Comparison of ENCODE assay signal across 16 mouse cellular contexts in the genomic region with DNA sequence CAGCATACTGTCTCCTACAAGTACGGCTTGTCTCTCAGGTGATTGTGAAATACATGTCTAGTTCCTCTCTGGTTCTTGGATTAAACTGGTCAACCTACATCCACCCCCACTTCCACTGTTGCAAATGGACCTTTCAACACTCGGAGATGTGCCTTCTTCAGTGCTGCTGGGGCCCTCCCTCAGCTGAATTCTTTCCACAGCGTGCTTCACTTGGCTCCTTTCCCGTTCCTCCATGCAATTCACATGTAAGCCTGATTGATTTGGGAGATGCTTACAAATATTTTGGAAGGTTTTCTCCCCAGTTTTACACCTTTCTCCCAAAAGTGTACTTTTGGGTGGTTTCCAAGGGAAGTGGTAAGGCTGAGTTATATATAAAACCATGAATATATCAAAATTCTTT.
"Had no signal": no experiment of that assay in that cellular context is flagged by ENCODE, and none has a peak within 500 bp of the region (broad histone marks: within the 10 kb centered on the region; RNA-seq: fewer than 3 reads in every experiment).

No protein-coding gene starts in this region.

- H3K4me3 ChIP-seq: kidney, embryonic 15.5 days; limb, embryonic 12.5 days; limb, embryonic 15.5 days; lung, embryonic 15.5 days; megakaryocyte, embryonic 14.5 days; midbrain, embryonic 10.5 days; midbrain, embryonic 13.5 days had no signal

- H3K4me1 ChIP-seq: kidney, embryonic 15.5 days; limb, embryonic 12.5 days; limb, embryonic 15.5 days; lung, embryonic 15.5 days; megakaryocyte, embryonic 14.5 days; midbrain, embryonic 10.5 days; midbrain, embryonic 13.5 days had no signal

- H3K27me3 ChIP-seq: kidney, embryonic 15.5 days; limb, embryonic 12.5 days; limb, embryonic 15.5 days; lung, embryonic 15.5 days; megakaryocyte, embryonic 14.5 days; midbrain, embryonic 13.5 days had no signal

- H3K36me3 ChIP-seq: kidney, embryonic 15.5 days; limb, embryonic 12.5 days; limb, embryonic 15.5 days; lung, embryonic 15.5 days; midbrain, embryonic 10.5 days; midbrain, embryonic 13.5 days had no signal

- H3K27ac ChIP-seq: kidney, embryonic 15.5 days; limb, embryonic 12.5 days; limb, embryonic 15.5 days; liver, embryonic 14.5 days; lung, embryonic 15.5 days; midbrain, embryonic 10.5 days; midbrain, embryonic 13.5 days had no signal

- H3K9me3 ChIP-seq: kidney, embryonic 15.5 days; limb, embryonic 12.5 days; limb, embryonic 15.5 days; lung, embryonic 15.5 days; megakaryocyte, embryonic 14.5 days; midbrain, embryonic 10.5 days; midbrain, embryonic 13.5 days had no signal

- ATAC-seq: liver, postnatal 0 days; midbrain, embryonic 13.5 days had no signal

- H3K9ac ChIP-seq: kidney, embryonic 15.5 days; limb, embryonic 12.5 days; limb, embryonic 15.5 days; liver, embryonic 14.5 days; liver, postnatal 0 days; lung, embryonic 15.5 days; midbrain, embryonic 13.5 days had no signal

- H3K4me2 ChIP-seq: kidney, embryonic 15.5 days; limb, embryonic 12.5 days; limb, embryonic 15.5 days; liver, embryonic 11.5 days; lung, embryonic 15.5 days; midbrain, embryonic 13.5 days had no signal

- DNase-seq: kidney, adult 8-10 months; kidney, postnatal 10 days; kidney, postnatal 36 days; liver, postnatal 0 days; lung, postnatal 10 days; thymus, adult 18-20 months; thymus, postnatal 4 days had no signal
